Mouse (Mus musculus) spleen, adult 2 months (tissue): Measurements from ENCODE around the gene Cdh16. TPM values are rescaled to one million over a fixed set of nuclear protein-coding genes. Genes with fewer than 3 reads are reported as not detected.
"Not testable (repeated sequence)": the region's sequence is repeated elsewhere in the genome, so short reads cannot be mapped to it uniquely, and the experiment has no call there.

Experiments used
- DNase-seq, 2 experiments: peaks; one replicate each; pipeline versions ENCODE4 v3.0.0 to v3.0.0-alpha.2; 2012 to 2021; ENCODE audit warnings: low spot score in 2 of 2, low read depth in 1 of 2
- H3K27ac ChIP-seq: fragments of 200-500 bp; 2 replicates; pipeline ENCODE4 v1.5.1; 2012; ENCODE audit warnings: low read length, inconsistent platforms; ENCODE audit not compliant: insufficient read depth
- H3K27me3 ChIP-seq: fragments of 200-500 bp; 2 replicates; pipeline ENCODE4 v1.6.1; 2012; ENCODE audit warnings: mild to moderate bottlenecking, moderate library complexity, low read length, inconsistent platforms; ENCODE audit not compliant: control insufficient read depth, insufficient read depth
- H3K36me3 ChIP-seq: fragments of 200-500 bp; 2 replicates; pipeline ENCODE4 v1.6.1; 2012; ENCODE audit warnings: mild to moderate bottlenecking, low read length, inconsistent platforms; ENCODE audit not compliant: control insufficient read depth, insufficient read depth
- H3K4me1 ChIP-seq: fragments of 200-500 bp; 2 replicates; pipeline ENCODE4 v1.6.1; 2011; ENCODE audit warnings: inconsistent platforms; ENCODE audit not compliant: control insufficient read depth, insufficient read depth, insufficient read length
- H3K4me3 ChIP-seq: fragments of 200-500 bp; 2 replicates; pipeline ENCODE4 v1.5.1; 2011; ENCODE audit warnings: mild to moderate bottlenecking, inconsistent platforms; ENCODE audit not compliant: insufficient read depth, insufficient read length; ENCODE audit errors: extremely low read depth
- CTCF ChIP-seq: fragments of 200-500 bp; IDR thresholded peaks from 2 replicates; pipeline ENCODE4 v1.5.1; 2011; ENCODE audit warnings: mild to moderate bottlenecking, inconsistent platforms; ENCODE audit not compliant: insufficient read depth, insufficient read length, insufficient replicate concordance; ENCODE audit errors: extremely low read depth
- POLR2A ChIP-seq: fragments of 200-500 bp; IDR thresholded peaks from 2 replicates; pipeline ENCODE4 v1.6.1; 2011; ENCODE audit warnings: low read depth, low read length, inconsistent platforms
- WGBS: fragments of 180-500 bp; shearing (Covaris S2); methylation state at CpG from one replicate; pipeline ENCODE4 v1.1.7; 2018; 5-methylcytosine and 5-hydroxymethylcytosine counted together
- polyA plus RNA-seq: library from polyadenylated mRNA; depleted of rRNA; stranded (reverse); fragments of >200 nt; gene quantifications from 2 replicates; pipeline ENCODE4 v1.2.3, GENCODE M21; 2012

Cdh16 gene
- polyA plus RNA-seq, 1 experiment, result 0.29 TPM

DNA sequence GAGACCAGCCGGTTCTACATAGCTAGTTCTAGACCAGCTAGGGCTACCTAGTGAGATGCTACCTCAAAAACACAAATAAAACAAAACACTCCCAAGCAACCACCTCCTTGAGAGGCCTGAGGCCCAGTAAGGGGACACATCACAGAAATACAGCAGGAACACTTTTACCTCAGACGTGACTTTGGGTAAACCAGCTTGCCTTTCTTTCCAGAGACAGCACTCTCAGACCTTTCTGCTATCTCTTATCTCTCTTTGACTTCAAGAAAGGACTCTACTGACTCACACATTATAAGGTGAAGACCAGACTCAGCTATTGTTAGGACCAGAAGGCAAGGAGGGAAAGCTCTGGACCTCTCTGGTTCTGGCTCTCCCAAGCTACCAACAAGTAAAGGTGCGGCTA lies 33.9 kb downstream of the Cdh16 start:
- H3K4me1 ChIP-seq, result peaks cover 2% of the 10 kb centered on the region; the same call in 1 of the 2 replicates
- H3K27me3 ChIP-seq, result no peaks in the 10 kb centered on the region
- no peak for DNase-seq
- TF ChIP-seq POLR2A (no peak), CTCF (no peak)
- 91% methylated on average over 3 of the region's 3 CpGs for WGBS
- peaks cover 8% of the 10 kb centered on the region for H3K36me3 ChIP-seq
- H3K4me3 ChIP-seq, result no peak overlapping the region
- no peak overlapping the region for H3K27ac ChIP-seq

DNA sequence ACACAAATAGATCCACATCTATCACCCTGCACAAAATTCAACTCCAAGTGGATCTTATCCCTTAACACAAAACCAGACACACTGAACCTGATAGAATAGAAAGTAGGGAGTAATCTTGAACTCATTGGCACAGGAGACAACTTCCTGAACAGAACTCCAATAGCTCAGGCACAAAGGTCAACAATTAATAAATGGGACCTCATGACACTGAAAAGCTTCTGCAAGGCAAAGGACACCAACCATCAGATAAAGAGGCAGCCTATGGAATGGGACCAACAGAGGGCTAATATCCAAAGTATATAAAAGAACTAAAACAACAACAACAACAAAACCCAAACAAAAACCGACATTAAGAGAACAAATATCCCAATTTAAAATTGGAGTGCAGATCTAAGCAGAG lies 39.7 kb downstream of the Cdh16 start:
- Histone ChIP-seq H3K4me3 (no peak overlapping the region), H3K4me1 (no peaks in the 10 kb centered on the region), H3K27ac (no peak overlapping the region), H3K27me3 (no peaks in the 10 kb centered on the region), H3K36me3 (no peaks in the 10 kb centered on the region)
- no peak for DNase-seq
- 69% methylated on average over 1 of the region's 1 CpGs for WGBS
- TF ChIP-seq CTCF (no peak), POLR2A (no peak)

DNA sequence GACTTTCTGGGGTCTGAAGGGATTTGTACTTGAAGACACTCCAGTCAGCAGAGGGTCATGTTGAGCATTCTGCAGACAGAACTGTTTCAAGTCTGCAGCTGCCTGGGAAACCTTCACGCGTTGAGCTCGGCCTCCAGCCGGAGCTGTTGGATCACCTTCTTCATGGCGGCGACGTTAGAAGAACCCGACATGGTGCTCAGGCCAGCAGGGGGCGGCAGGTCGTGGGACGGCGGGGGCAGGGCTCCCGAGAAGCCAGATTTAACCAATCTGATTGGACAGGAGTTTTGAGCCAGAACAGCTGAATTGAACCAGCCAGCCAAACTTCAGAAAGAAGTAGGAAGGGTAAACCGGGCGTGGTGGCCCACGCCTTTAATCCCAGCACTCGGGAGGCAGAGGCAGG lies 46.6 kb downstream of the Cdh16 start:
- H3K36me3 ChIP-seq, H3K4me3 ChIP-seq, H3K4me1 ChIP-seq, DNase-seq, H3K27me3 ChIP-seq, H3K27ac ChIP-seq: not testable (repeated sequence)
- WGBS, result 80% methylated on average over 17 of the region's 17 CpGs

DNA sequence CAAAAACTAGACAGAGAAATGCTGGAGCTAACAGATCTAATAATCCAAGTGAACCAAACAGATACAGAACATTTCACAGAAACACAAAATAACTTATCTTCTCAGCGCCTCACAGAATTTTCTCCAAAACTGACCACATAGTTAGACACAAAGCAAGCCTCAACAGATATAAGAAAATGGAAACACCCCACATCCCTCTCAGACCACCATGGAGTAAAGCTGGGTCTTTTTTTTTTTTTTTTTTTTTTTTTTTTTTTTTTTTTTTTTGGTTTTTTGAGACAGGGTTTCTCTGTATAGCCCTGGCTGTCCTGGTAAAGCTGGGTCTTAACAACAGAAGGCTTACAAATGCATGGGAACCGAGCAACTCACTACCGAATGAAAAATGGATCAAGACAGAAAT lies 47.4 kb downstream of the Cdh16 start:
- TF ChIP-seq POLR2A, result no peak
- no peak for TF ChIP-seq CTCF
- no peak overlapping the region for H3K27ac ChIP-seq
- H3K27me3 ChIP-seq, result 0 out of 2 replicates have a peak, but pooled peaks cover 1% of the 10 kb centered on the region
- no peak for DNase-seq
- 89% methylated on average over 3 of the region's 3 CpGs for WGBS
- no peak overlapping the region for H3K4me3 ChIP-seq
- H3K36me3 ChIP-seq, result no peaks in the 10 kb centered on the region
- H3K4me1 ChIP-seq, result no peaks in the 10 kb centered on the region

DNA sequence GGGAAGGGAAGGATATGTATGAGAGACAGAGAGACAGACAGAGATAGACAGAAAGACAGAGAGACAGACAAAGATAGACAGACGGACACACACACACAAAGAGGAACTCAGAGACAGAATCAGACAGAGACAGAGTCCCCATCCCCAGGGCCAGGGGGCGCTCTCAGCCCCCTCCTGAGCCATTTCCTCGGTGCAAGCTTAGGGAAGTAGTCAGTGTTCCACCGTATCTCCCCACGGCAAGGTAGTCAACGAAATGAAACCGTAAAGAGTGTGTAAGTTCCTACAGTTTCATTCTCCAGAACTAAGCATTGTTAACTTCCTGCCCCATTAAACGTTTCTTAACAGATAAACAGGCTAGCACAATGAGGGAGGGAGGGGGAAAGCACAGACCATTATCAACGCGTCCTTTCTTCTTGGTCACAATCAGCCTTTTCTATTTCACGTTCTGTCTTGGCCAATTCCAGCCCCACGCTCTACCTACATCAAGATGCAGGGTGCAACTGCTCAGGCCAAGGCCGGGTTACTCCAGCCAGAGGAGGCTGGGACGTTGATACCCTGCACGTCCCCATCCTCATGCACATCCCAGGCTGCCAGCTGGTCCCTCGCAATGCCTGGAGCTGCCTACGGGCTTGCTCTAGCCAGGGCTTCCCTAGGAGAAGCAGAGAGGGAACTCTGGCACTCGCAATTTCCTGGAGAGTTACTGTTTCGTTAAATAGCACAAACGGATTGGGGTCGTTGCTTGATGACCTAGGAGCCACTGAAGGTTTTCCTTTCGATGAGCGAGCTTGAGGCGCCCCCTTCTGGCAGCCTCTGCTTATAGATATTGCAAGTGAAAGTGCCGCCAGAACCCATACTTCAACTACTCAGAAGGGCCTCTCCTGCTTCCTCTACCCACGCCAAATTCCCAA lies 53.5 kb downstream of the Cdh16 start:
- Histone ChIP-seq H3K4me1 (no peaks in the 10 kb centered on the region; the same call in 1 of the 2 replicates), H3K36me3 (no peaks in the 10 kb centered on the region), H3K27ac (no peak overlapping the region), H3K27me3 (0 out of 2 replicates have a peak, but pooled peaks cover 1% of the 10 kb centered on the region), H3K4me3 (peak overlapping the region; percentile 67)
- peak; percentile 69 to 83 for DNase-seq
- no peak for TF ChIP-seq POLR2A
- peak; percentile 85 for TF ChIP-seq CTCF
- under 1% methylated on average over 26 of the region's 26 CpGs for WGBS

DNA sequence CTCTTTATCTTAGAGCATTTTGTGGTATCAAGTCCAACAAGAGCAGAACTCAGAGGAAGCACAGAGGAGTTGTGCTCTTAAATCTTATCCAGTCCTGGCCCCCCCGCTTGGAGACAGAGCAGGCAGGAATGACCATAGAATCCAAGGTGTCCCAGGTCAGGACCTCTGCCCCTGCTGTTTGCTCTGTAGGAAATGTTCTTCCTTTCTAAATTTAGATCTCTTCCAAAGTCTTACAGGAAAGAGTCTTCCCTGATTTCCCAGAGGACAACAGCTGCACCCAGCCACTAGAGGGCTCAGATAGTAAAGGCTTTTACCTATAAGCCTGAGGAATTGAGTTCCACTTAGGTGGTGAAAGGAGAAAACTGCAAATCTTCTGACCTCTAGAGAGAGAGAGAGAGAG lies 54.6 kb downstream of the Cdh16 start:
- no peak overlapping the region for H3K4me3 ChIP-seq
- H3K36me3 ChIP-seq, result no peaks in the 10 kb centered on the region
- 0 out of 2 replicates have a peak, but pooled peaks cover 1% of the 10 kb centered on the region for H3K27me3 ChIP-seq
- no peak for DNase-seq
- no peak overlapping the region for H3K27ac ChIP-seq
- no peaks in the 10 kb centered on the region; the same call in 1 of the 2 replicates for H3K4me1 ChIP-seq
- TF ChIP-seq CTCF (no peak), POLR2A (no peak)
- 93% methylated on average over 1 of the region's 1 CpGs for WGBS

DNA sequence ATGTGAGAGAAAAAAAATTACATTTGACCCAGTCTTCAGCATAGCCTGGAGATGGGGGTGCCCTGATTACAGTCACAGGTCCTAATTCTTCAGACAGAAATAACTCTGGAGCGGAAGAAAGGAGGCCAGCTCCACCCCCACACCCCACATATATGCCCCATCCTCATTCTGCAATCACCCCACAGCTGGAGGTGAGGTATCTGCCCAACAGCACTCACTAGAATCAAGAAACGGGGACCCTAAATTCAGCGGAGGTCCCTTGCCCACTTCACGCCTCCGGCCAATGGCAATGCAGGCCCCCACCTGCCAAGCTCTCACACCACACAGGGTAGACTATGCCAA lies 58.8 kb downstream of the Cdh16 start:
- H3K27me3 ChIP-seq, result no peaks in the 10 kb centered on the region
- H3K4me1 ChIP-seq, result no peaks in the 10 kb centered on the region; the same call in 1 of the 2 replicates
- no peak overlapping the region for H3K4me3 ChIP-seq
- TF ChIP-seq POLR2A, result no peak
- DNase-seq, result no peak
- WGBS, result 93% methylated on average over 5 of the region's 5 CpGs
- H3K27ac ChIP-seq, result no peak overlapping the region
- H3K36me3 ChIP-seq, result no peaks in the 10 kb centered on the region
